Mouse (Mus musculus) heart, adult 2 months (tissue): ENCODE measurements around the gene Creld1. TPM values are rescaled to one million over a fixed set of nuclear protein-coding genes. Genes with fewer than 3 reads are reported as not detected.

ENCODE experiments used
- DNase-seq, 2 experiments: peaks; one replicate each; pipeline ENCODE4 v3.0.0; 2021
- H3K27ac ChIP-seq: fragments of 200-600 bp; 2 replicates; pipeline ENCODE4 v1.8.1; 2022
- H3K27me3 ChIP-seq: fragments of 200-500 bp; 2 replicates; pipeline ENCODE4 v1.6.1; 2012; ENCODE audit warnings: mild to moderate bottlenecking, low read length, inconsistent platforms, mixed read lengths; ENCODE audit not compliant: control insufficient read depth, insufficient read depth
- H3K36me3 ChIP-seq: fragments of 200-500 bp; 2 replicates; pipeline ENCODE4 v1.6.1; 2012; ENCODE audit warnings: low read length, inconsistent platforms; ENCODE audit not compliant: control insufficient read depth, insufficient read depth
- H3K4me1 ChIP-seq: fragments of 200-500 bp; 2 replicates; pipeline ENCODE4 v1.6.1; 2011; ENCODE audit warnings: low read length; ENCODE audit not compliant: control insufficient read depth, insufficient read depth
- H3K4me3 ChIP-seq: fragments of 200-600 bp; 2 replicates; pipeline ENCODE4 v1.8.1; 2022
- H3K79me2 ChIP-seq: fragments of 200-500 bp; replicated peaks from 2 replicates; pipeline ENCODE4 v1.6.1; 2012; ENCODE audit warnings: mild to moderate bottlenecking, inconsistent platforms, low read length, moderate library complexity, mixed read lengths; ENCODE audit not compliant: control insufficient read depth, insufficient read depth
- H3K9ac ChIP-seq: fragments of 200-500 bp; 2 replicates; pipeline ENCODE4 v1.6.1; 2012; ENCODE audit warnings: low read depth, mild to moderate bottlenecking, control low read depth, inconsistent platforms, low read length, mixed read lengths
- CTCF ChIP-seq: fragments of 200-600 bp; IDR thresholded peaks from 2 replicates; pipeline ENCODE4 v1.8.1; 2022; ENCODE audit warnings: antibody characterized with exemption, mild to moderate bottlenecking, moderate library complexity
- EP300 ChIP-seq: fragments of 200-500 bp; IDR thresholded peaks from 2 replicates; pipeline ENCODE4 v1.6.1; 2011; ENCODE audit warnings: low read depth, low read length, control low read depth; ENCODE audit not compliant: insufficient read depth
- POLR2A ChIP-seq: fragments of 200-500 bp; IDR thresholded peaks from 2 replicates; pipeline ENCODE4 v1.6.1; 2011; ENCODE audit warnings: mild to moderate bottlenecking, low read depth, low read length, control low read depth; ENCODE audit not compliant: insufficient read depth
- WGBS: fragments of 180-500 bp; shearing (Covaris S2); methylation state at CpG from one replicate; pipeline ENCODE4 v1.1.7; 2018; 5-methylcytosine and 5-hydroxymethylcytosine counted together
- intact Hi-C: fragments of 180-260 bp; cut with DNase I; formaldehyde crosslinking; loops from one replicate; pipeline ENCODE4 v1.15.1; 2025
- polyA plus RNA-seq: library from polyadenylated mRNA; depleted of rRNA; stranded (reverse); fragments of >200 nt; gene quantifications from 2 replicates; pipeline ENCODE4 v1.2.3, GENCODE M21; 2012
- total RNA-seq, 2 experiments: library from RNA; stranded (reverse); gene quantifications; 2 replicates each; pipeline ENCODE4 v1.2.3; 2021

The Creld1 gene
- total and polyA plus RNA-seq, 3 experiments: 32.4 to 56.7 (median 53.0) TPM

DNA sequence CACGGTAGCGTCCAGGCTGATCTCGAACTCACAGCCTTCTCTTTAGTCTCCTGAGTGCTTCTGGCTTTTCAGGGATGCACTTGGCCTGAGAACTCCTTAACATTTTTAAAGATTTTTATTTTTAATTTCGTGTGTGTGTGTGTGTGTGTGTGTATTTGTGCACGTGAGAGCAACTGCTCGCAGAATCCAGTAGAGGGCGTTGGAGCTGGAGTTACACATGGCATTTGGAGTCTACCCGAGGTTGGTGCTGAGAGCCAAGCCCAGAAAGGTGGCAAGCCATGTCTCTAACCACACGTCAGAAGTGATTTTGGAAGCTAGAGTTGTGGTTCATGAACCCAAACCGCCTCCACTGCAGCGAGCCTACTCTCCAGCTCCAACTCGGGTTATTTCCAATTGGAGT is 40.0 kb upstream of the Creld1 start:
- H3K4me3 ChIP-seq: peak overlapping the region; percentile 88
- peaks cover 2% of the 10 kb centered on the region for H3K4me1 ChIP-seq
- no peak for DNase-seq
- intact Hi-C loops: loop anchor here (5.0 kb wide), 1 partner anchor 39 kb away; the partner anchor contains the start of gene Creld1
- H3K79me2 ChIP-seq: no peaks in the 10 kb centered on the region; the same call in 1 of the 2 replicates
- H3K27ac ChIP-seq: peak overlapping the region; percentile 82
- WGBS: 43% methylated on average over 12 of the region's 12 CpGs
- 0 out of 2 replicates have a peak, but pooled peaks cover 2% of the 10 kb centered on the region for H3K36me3 ChIP-seq
- no peaks in the 10 kb centered on the region for H3K27me3 ChIP-seq
- peak overlapping the region; percentile 77 for H3K9ac ChIP-seq
- no peak for TF ChIP-seq EP300
- peak; percentile 32 for TF ChIP-seq CTCF
- TF ChIP-seq POLR2A: no peak

DNA sequence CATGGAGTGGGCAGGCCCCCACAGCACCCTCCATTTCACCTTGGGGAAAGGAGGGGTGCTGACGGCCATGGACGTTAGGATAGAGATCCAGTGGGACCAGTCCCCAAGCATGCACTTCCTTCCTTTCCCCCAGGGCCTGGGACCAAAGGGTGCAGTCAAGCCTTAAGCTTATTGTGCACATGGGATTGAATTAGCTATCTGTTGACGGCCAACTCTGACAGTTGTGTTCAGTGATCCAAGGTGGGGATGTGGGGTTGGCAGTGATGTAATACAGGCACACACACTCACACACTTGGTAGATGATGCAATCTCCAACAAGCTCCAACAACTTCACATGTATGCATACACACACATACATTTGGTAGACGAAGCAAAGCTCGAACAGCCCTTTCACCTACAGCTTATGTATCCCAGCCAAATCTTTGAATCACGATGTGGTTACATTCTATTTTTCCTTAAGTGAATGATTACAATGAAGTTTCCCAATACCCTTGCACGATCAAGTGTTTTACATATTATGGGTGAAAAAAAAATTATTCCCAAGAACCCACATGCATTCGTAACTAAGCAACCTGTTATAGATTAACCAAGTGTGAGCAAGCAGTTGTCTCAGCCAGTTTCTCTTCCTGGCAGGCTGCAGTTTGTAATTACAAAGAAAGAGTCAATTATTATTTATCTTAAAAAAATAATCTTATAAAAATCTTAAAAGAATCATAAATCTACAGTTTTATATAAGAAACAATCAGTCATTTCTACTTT is 38.7 kb upstream of the Creld1 start:
- H3K4me1 ChIP-seq: peaks cover 2% of the 10 kb centered on the region
- H3K27ac ChIP-seq: no peak overlapping the region
- intact Hi-C loops: loop anchor here (5.0 kb wide), 1 partner anchor 38 kb away; the partner anchor contains the start of gene Creld1
- 83% methylated on average over 8 of the region's 8 CpGs for WGBS
- H3K9ac ChIP-seq: no peak overlapping the region
- H3K36me3 ChIP-seq: 0 out of 2 replicates have a peak, but pooled peaks cover 2% of the 10 kb centered on the region
- TF ChIP-seq CTCF: no peak
- TF ChIP-seq EP300: no peak
- TF ChIP-seq POLR2A: no peak
- H3K27me3 ChIP-seq: no peaks in the 10 kb centered on the region
- DNase-seq: no peak
- H3K4me3 ChIP-seq: no peak overlapping the region
- no peaks in the 10 kb centered on the region; the same call in 1 of the 2 replicates for H3K79me2 ChIP-seq

DNA sequence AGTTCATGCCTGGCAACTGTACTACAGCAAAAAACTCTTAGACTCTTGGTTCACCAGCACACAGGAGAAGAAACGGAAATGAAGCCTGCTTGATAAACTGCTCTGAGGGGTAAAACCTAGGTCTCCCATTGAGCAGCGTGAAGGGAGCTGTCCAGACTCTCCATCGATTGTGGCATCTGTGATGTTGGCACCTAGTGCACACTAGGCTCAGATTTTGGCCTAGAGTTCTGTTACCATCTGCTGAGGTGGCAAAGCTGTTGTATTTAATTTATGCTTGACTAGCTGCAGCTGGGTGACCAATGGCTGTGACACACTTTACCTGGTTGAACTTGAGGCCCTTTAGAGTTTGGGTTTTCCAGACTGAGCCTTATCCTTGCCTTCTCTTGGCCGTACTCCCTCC is 35.5 kb upstream of the Creld1 start:
- H3K36me3 ChIP-seq: 0 out of 2 replicates have a peak, but pooled peaks cover 2% of the 10 kb centered on the region
- intact Hi-C loops: no loop called here
- 97% methylated on average over 4 of the region's 4 CpGs for WGBS

DNA sequence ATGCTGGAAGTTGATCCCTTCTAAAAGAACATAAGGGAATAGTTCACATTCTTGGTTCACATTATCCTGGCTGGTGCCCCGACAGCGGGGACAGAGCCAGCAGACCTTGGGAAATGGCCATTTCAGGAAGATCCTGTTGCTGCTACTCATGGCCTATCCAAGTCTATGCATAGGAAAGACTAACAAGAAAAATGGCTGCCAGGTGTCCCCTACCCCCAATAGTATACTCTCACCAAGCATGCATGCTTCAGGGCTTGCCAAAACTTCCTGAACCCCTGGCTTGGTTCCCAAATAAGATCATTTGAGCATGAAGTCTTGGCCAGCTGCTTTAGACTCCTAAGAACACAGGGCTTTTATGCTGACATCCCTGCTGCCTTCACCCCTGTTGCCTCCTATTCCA is 31.3 kb upstream of the Creld1 start:
- WGBS: 33% methylated on average over 2 of the region's 2 CpGs
- H3K4me1 ChIP-seq: peaks cover 3% of the 10 kb centered on the region
- intact Hi-C loops: no loop called here
- H3K4me3 ChIP-seq: no peak overlapping the region
- TF ChIP-seq EP300: no peak
- TF ChIP-seq CTCF: no peak
- no peak for TF ChIP-seq POLR2A
- no peak overlapping the region for H3K27ac ChIP-seq
- H3K27me3 ChIP-seq: no peaks in the 10 kb centered on the region
- H3K79me2 ChIP-seq: no peaks in the 10 kb centered on the region
- H3K9ac ChIP-seq: no peak overlapping the region
- no peak for DNase-seq
- 0 out of 2 replicates have a peak, but pooled peaks cover 2% of the 10 kb centered on the region for H3K36me3 ChIP-seq

More for the DNA sequence above, 35.5 kb upstream of the Creld1 start:
- no peak overlapping the region for H3K4me3 ChIP-seq
- no peak overlapping the region for H3K27ac ChIP-seq
- H3K79me2 ChIP-seq: no peaks in the 10 kb centered on the region; the same call in 1 of the 2 replicates
- no peak for DNase-seq
- no peak for TF ChIP-seq POLR2A
- no peak for TF ChIP-seq EP300
- no peak for TF ChIP-seq CTCF
- H3K27me3 ChIP-seq: no peaks in the 10 kb centered on the region
- H3K4me1 ChIP-seq: peaks cover 5% of the 10 kb centered on the region
- H3K9ac ChIP-seq: no peak overlapping the region

DNA sequence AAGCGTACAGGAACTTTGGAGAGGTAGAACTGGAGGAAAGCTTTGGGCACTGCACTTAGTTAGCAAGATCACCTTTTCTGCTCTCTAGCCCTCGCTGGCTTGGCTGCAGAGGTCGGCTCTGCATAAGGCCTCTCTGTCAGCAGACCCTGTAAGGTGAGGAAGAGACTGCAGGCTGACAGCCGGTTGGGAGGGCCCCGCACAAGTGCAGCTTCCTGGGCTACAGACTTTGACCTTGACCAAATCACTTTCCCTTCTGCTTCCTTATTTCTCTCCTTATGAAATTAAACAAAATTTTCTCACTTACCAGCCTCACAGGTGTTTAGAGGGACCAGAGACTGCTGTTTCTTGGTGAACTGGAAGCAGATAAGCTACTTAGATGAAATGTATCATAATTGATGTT is 28.1 kb upstream of the Creld1 start:
- H3K4me3 ChIP-seq: no peak overlapping the region
- no peak overlapping the region for H3K9ac ChIP-seq
- TF ChIP-seq CTCF (no peak), EP300 (no peak), POLR2A (no peak)
- no peaks in the 10 kb centered on the region for H3K27me3 ChIP-seq
- no peak for DNase-seq
- H3K36me3 ChIP-seq: no peaks in the 10 kb centered on the region
- no peak overlapping the region for H3K27ac ChIP-seq
- H3K4me1 ChIP-seq: peaks cover 3% of the 10 kb centered on the region
- intact Hi-C loops: no loop called here
- 55% methylated on average over 5 of the region's 5 CpGs for WGBS
- no peaks in the 10 kb centered on the region for H3K79me2 ChIP-seq

DNA sequence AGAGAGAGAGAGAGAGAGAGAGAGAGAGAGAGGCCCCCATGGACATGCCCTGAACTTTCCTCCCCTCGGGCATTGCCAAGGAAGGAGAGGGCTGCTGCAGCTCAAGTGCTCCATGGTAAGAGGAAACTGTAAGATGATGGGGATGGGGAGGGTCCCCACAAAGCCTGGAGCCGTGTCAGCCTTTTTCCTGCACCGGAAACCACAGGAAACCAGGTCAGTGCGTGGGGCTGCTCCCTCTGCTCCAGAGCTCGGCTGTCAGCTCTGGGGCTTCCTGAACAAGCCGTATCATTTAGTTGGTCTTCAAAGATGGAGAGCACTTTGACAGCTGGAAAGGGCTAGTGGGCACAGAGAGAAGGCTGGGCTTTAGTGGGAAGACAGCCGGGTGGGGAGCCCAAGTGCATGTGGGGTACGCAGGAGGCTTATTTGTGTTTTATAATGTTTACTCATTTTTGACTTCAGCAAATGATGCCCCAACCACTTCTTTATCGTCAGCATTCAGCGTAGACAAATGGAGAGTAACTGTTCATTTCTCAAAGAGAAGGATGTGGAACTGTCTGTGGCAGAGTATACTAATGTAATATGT is 25.1 kb upstream of the Creld1 start, which contains the start of gene Il17re:
Il17re (plus strand) TSS at position 533 of the 583 bp plus-strand sequence.
- DNase-seq: no peak
- H3K36me3 ChIP-seq: no peaks in the 10 kb centered on the region
- no peaks in the 10 kb centered on the region for H3K79me2 ChIP-seq
- no peaks in the 10 kb centered on the region for H3K27me3 ChIP-seq
- H3K4me3 ChIP-seq: no peak within 1 kb of the TSS
- no peak for TF ChIP-seq EP300
- no peak for TF ChIP-seq CTCF
- no peak for TF ChIP-seq POLR2A
- WGBS: 48% methylated on average over 10 of the region's 10 CpGs
- no peak within 1 kb of the TSS for H3K9ac ChIP-seq
- H3K27ac ChIP-seq: no peak within 1 kb of the TSS
- no peaks in the 10 kb centered on the region for H3K4me1 ChIP-seq
- intact Hi-C loops: no loop called here
